Mouse (Mus musculus) CH12F3 (cell line): ENCODE measurements around the gene Phldb1.
"Not testable (repeated sequence)": the region's sequence is repeated elsewhere in the genome, so short reads cannot be mapped to it uniquely, and the experiment has no call there.

Experiments used
- in situ Hi-C: fragments of 300-500 bp; cut with MboI; formaldehyde crosslinking; loops from 2 replicates; pipeline ENCODE4 v1.14.3; 2020; ENCODE audit warnings: low sequenced_read_pairs

Gene Phldb1

GRCm38 (mm10) chr9:44663706-44664105 is 71.3 kb downstream of the Phldb1 start:
- in situ Hi-C loops, result no loop called here

- in situ Hi-C loops, result no loop called here
Observed at GRCm38 (mm10) chr9:44655098-44656066, 79.6 kb downstream of the Phldb1 start.

GRCm38 (mm10) chr9:44653896-44654295 is 81.1 kb downstream of the Phldb1 start:
- in situ Hi-C loops, result no loop called here

GRCm38 (mm10) chr9:44652027-44652426 is 83.0 kb downstream of the Phldb1 start:
- in situ Hi-C loops, result no loop called here

GRCm38 (mm10) chr9:44648881-44649281 is 86.1 kb downstream of the Phldb1 start:
- in situ Hi-C loops, result no loop called here

- in situ Hi-C loops, result no loop called here
Observed at GRCm38 (mm10) chr9:44647656-44648055, 87.3 kb downstream of the Phldb1 start.

- in situ Hi-C loops, result no loop called here
Observed at GRCm38 (mm10) chr9:44647026-44647425, 88.0 kb downstream of the Phldb1 start.

GRCm38 (mm10) chr9:44646366-44646765 is 88.6 kb downstream of the Phldb1 start:
- in situ Hi-C loops, result no loop called here

- in situ Hi-C loops, result no loop called here
Observed at GRCm38 (mm10) chr9:44645924-44646323, 89.1 kb downstream of the Phldb1 start.

GRCm38 (mm10) chr9:44645481-44645880 is 89.5 kb downstream of the Phldb1 start:
- in situ Hi-C loops, result no loop called here

- in situ Hi-C loops, result no loop called here
Observed at GRCm38 (mm10) chr9:44644186-44644585, 90.8 kb downstream of the Phldb1 start.

- in situ Hi-C loops, result no loop called here
Observed at GRCm38 (mm10) chr9:44643103-44643502, 91.9 kb downstream of the Phldb1 start.

- in situ Hi-C loops, result no loop called here
Observed at GRCm38 (mm10) chr9:44641616-44642015, 93.4 kb downstream of the Phldb1 start.

- in situ Hi-C loops, result no loop called here
Observed at GRCm38 (mm10) chr9:44640646-44641357, 94.2 kb downstream of the Phldb1 start.

GRCm38 (mm10) chr9:44640028-44640427 is 95.0 kb downstream of the Phldb1 start:
- in situ Hi-C loops, result not testable (repeated sequence)

GRCm38 (mm10) chr9:44638726-44639125 is 96.3 kb downstream of the Phldb1 start:
- in situ Hi-C loops, result not testable (repeated sequence)

- in situ Hi-C loops, result no loop called here
Observed at GRCm38 (mm10) chr9:44637551-44638169, 97.3 kb downstream of the Phldb1 start.
